Mouse (Mus musculus) lung, postnatal 0 days (tissue): ENCODE measurements at regions not wholly inside any gene's neighbourhood (a gene's known extent, or its start where the extent isn't known, plus 50 kb on each side); places are given as distances from the start of the nearest gene placed in this dataset.

Experiments
- CTCF ChIP-seq: IDR thresholded peaks from 2 replicates; pipeline ENCODE4 v1.5.1; 2016; ENCODE audit warnings: antibody characterized with exemption, mild to moderate bottlenecking
- EP300 ChIP-seq: IDR thresholded peaks from 2 replicates; pipeline ENCODE4 v1.6.1; 2016; ENCODE audit warnings: antibody characterized with exemption, mild to moderate bottlenecking, control low read depth

GRCm38 (mm10) chr2:159949046-159949445 is 384.9 kb downstream of the Gm826 start:
- TF ChIP-seq EP300 (no peak), CTCF (no peak)
